Mouse (Mus musculus) lung, embryonic 16.5 days (tissue): ENCODE measurements at regions not wholly inside any gene's neighbourhood (a gene's known extent, or its start where the extent isn't known, plus 50 kb on each side); places are given as distances from the start of the nearest gene placed in this dataset.

ENCODE experiments used
- ATAC-seq: fragments of 200-750 bp; cut with Nextera tagmentation; 2 replicates; pipeline ENCODE4 v1.8.0; 2017; ENCODE audit warnings: low read depth, mild to moderate bottlenecking, moderate library complexity
- H3K27ac ChIP-seq: fragments of 300-500 bp; sonication (generic); 2 replicates; pipeline ENCODE4 v1.5.1; 2014; ENCODE audit warnings: mild to moderate bottlenecking, control low read depth, low read length
- H3K27me3 ChIP-seq: fragments of 300-500 bp; sonication (generic); 2 replicates; pipeline ENCODE4 v1.6.1; 2014; ENCODE audit warnings: low read depth, low read length, mixed read lengths; ENCODE audit not compliant: control insufficient read depth, insufficient read depth
- H3K36me3 ChIP-seq: fragments of 300-500 bp; sonication (generic); 2 replicates; pipeline ENCODE4 v1.6.1; 2014; ENCODE audit warnings: low read length; ENCODE audit not compliant: control insufficient read depth, insufficient read depth
- H3K4me1 ChIP-seq: fragments of 300-500 bp; sonication (generic); replicated peaks from 2 replicates; pipeline ENCODE4 v1.6.1; 2014; ENCODE audit warnings: low read length, mixed read lengths; ENCODE audit not compliant: control insufficient read depth, insufficient read depth
- H3K4me2 ChIP-seq: fragments of 300-500 bp; sonication (generic); 2 replicates; pipeline ENCODE4 v1.6.1; 2014; ENCODE audit warnings: low read depth, low read length, control low read depth
- H3K4me3 ChIP-seq: fragments of 300-500 bp; sonication (generic); 2 replicates; pipeline ENCODE4 v1.5.1; 2014; ENCODE audit warnings: mild to moderate bottlenecking, low read length, control low read depth
- H3K9ac ChIP-seq: fragments of 300-500 bp; sonication (generic); 2 replicates; pipeline ENCODE4 v1.6.1; 2014; ENCODE audit warnings: low read length, control low read depth
- H3K9me3 ChIP-seq: fragments of 300-500 bp; sonication (generic); 2 replicates; pipeline ENCODE4 v1.6.1; 2016; ENCODE audit warnings: low read length; ENCODE audit not compliant: control insufficient read depth
- WGBS: fragments of 180-500 bp; shearing (Covaris S2); extraction: QIAGEN DNeasy Blood & Tissue Kit; methylation state at CpG from one replicate; pipeline ENCODE4 v1.1.7; 2014; 5-methylcytosine and 5-hydroxymethylcytosine counted together

DNA sequence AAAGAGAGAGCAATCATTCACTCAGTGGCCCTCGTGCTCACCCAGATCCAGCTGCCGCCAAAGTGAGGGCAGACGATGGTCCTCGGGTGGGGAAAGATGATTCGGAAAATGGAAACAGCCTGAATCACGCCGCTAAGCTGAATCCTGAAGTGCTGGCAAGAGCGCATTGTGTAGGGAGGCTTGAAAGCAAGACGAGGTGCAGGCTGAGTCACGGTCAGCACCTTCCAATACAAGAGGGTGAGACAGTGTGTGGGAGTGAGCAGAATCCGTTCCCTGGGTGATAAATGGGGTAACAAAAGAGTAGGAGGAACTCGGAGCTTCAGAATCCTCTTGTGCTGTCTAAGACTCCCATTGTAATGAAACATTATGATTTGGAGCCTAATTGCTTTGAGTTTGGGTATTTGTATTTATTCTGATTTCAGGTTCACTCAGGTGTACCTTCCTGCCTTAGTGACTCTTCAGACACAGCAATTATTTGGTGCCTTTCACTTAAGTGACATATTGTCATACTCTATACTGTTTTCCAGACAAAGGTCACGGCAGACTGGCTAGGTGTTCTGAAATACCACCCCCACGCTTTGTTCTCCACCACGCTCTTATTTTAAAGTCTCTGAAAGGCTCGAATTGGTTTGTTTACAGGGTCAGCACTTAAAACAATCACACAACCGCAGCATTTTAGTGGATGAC, 70.0 kb downstream of the Mbip start:
- H3K4me3 ChIP-seq, result no peak overlapping the region
- H3K4me1 ChIP-seq, result no peaks in the 10 kb centered on the region
- H3K27me3 ChIP-seq, result no peaks in the 10 kb centered on the region
- H3K4me2 ChIP-seq, result peak overlapping the region; percentile 32; the same call in 1 of the 2 replicates
- no peak; the same call in 1 of the 2 replicates for ATAC-seq
- WGBS, result 24% methylated on average over 17 of the region's 17 CpGs
- H3K27ac ChIP-seq, result peak overlapping the region; percentile 93
- H3K36me3 ChIP-seq, result no peaks in the 10 kb centered on the region
- peak overlapping the region; percentile 49 for H3K9ac ChIP-seq
- no peaks in the 10 kb centered on the region for H3K9me3 ChIP-seq

DNA sequence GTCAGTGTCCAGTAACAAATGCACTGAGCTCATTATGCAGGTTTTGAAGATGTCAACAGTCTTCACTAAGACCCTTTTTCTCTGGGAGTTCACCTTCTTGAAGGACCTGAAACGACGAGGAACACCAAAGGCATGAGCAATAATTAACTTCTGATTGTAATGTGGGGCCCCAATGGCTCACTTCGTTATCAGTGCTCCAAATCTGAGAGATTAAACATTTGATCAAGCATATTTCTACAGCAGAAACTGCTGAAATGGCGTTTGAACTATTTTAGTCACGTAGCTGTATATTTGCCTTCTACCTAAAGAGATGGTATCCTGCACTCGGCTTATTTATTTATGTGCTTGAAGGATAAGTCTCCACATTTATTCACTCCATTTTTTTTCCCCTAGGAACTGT, 80.6 kb downstream of the Mbip start:
- Histone ChIP-seq H3K9me3 (no peaks in the 10 kb centered on the region), H3K9ac (no peak overlapping the region), H3K4me2 (no peak overlapping the region), H3K36me3 (no peaks in the 10 kb centered on the region), H3K27ac (peak overlapping the region; percentile 90), H3K4me3 (no peak overlapping the region), H3K27me3 (no peaks in the 10 kb centered on the region), H3K4me1 (peaks cover 3% of the 10 kb centered on the region; the same call in 1 of the 2 replicates)
- 48% methylated on average over 6 of the region's 6 CpGs for WGBS
- peak; percentile 92 for ATAC-seq

DNA sequence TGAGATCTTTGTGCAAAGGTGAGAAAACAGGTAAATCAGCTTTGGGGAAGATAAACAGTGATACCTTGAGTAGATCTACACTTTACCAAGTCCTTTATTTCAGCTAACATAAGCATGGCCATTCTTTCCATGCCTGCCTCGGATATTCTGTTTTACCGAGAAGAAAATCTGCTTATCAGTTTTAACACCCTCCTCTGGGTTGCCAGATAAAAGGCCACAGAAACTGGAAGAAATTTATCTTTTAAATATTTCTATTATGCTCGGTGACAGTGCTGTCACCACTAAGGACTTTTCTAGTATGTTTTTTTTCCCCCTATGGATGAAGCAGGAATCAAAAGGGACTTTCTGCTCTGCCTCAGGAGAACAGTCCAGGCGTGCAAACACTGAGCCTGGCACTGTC, 84.2 kb downstream of the Mbip start:
- ATAC-seq, result no peak
- H3K4me3 ChIP-seq, result no peak overlapping the region
- peak overlapping the region; percentile 28; the same call in 1 of the 2 replicates for H3K27ac ChIP-seq
- 36% methylated on average over 4 of the region's 4 CpGs for WGBS
- H3K9ac ChIP-seq, result no peak overlapping the region
- H3K4me1 ChIP-seq, result peaks cover 3% of the 10 kb centered on the region; the same call in 1 of the 2 replicates
- no peaks in the 10 kb centered on the region for H3K36me3 ChIP-seq
- no peaks in the 10 kb centered on the region for H3K9me3 ChIP-seq
- no peaks in the 10 kb centered on the region for H3K27me3 ChIP-seq
- no peak overlapping the region for H3K4me2 ChIP-seq

GRCm38 (mm10) chr12:56258401-56259050, 87.2 kb downstream of the Mbip start:
- Histone ChIP-seq H3K4me3 (no peak overlapping the region), H3K27me3 (no peaks in the 10 kb centered on the region), H3K27ac (peak overlapping the region; percentile 60), H3K36me3 (no peaks in the 10 kb centered on the region), H3K4me1 (no peaks in the 10 kb centered on the region), H3K4me2 (no peak overlapping the region), H3K9ac (no peak overlapping the region), H3K9me3 (no peaks in the 10 kb centered on the region)
- WGBS, result 65% methylated on average over 14 of the region's 14 CpGs
- no peak for ATAC-seq

DNA sequence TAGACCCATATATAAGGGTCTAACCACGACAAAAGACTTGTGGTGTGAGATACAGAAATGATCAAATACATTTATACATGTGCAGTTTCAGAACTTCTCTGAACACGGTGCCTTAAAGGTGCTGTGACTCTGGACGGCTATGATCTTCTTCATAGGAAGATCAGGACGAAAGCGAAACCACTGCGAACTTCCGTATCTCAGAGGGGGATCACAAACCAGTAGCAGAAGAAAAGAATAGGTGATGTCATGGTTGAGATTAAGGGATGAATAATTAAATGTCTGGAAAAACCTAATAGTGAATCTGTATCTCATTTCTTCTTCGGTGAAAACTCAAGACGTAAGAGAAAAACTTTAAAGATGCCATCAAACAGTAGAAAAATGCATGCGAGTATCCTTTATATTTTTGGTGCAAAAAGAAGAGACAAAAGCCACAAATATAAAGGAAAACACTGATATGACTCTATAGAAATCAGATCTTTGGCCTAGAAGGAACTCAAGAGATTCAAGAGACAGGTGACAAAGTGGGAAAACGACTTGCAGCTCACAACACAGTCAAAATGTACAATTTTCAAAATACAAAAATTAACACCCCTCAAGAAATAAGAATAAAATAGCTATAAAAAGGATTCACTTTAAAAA, 89.3 kb downstream of the Mbip start:
- no peak for ATAC-seq
- 86% methylated on average over 11 of the region's 11 CpGs for WGBS

DNA sequence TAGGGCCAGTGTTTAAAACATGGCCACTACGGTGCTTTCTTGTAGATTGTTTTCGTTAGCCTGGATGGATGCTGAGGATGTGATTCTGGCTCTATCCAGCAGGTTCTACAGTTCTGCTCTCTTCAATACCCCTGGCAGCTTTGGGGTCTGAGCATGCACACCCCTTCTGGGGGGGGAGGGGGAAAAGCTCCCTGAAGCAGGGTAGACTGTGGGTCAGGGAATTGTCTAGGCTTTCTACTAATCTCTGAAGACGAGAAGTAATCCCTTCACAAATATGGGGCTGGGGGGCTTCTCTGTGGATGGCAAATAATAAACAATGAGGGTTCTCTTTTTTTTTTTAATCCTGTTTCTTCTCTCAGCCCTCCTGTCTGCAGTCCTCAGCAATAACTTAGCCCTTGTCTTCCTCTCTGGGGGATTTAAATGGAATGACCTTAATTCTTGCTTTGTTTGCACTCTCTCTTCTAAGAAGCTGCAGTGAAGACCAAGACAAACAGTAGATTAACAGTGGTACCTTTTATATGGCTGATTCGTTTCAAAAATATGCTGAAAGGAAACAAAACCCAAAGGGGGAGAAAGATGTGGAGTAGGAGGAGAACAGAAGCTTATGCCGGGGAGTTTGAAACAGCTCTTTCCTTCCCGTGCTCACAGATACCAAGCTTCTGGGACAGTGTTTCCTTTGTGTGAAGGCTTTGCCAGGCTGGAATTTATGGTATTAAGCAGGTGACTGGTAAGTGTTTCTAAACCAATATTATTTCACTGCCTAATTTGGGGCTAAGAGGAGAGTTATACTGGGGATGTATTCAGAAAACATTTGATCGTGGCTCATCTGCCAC, 92.9 kb downstream of the Mbip start:
- Histone ChIP-seq H3K36me3 (no peaks in the 10 kb centered on the region), H3K27me3 (no peaks in the 10 kb centered on the region), H3K4me1 (no peaks in the 10 kb centered on the region), H3K4me2 (peak overlapping the region; percentile 50), H3K9ac (peak overlapping the region; percentile 67), H3K9me3 (no peaks in the 10 kb centered on the region), H3K4me3 (peak overlapping the region; percentile 43), H3K27ac (peak overlapping the region; percentile 97)
- 44% methylated on average over 7 of the region's 7 CpGs for WGBS
- peak; percentile 73 for ATAC-seq

More for the DNA sequence above, 89.3 kb downstream of the Mbip start:
- no peaks in the 10 kb centered on the region for H3K36me3 ChIP-seq
- no peak overlapping the region for H3K9ac ChIP-seq
- H3K27ac ChIP-seq, result peak overlapping the region; percentile 97; the same call in 1 of the 2 replicates
- 0 out of 2 replicates have a peak overlapping the region, but pooled peaks have one; percentile 50 for H3K4me2 ChIP-seq
- no peaks in the 10 kb centered on the region for H3K9me3 ChIP-seq
- no peak overlapping the region; the same call in 1 of the 2 replicates for H3K4me3 ChIP-seq
- H3K27me3 ChIP-seq, result no peaks in the 10 kb centered on the region
- H3K4me1 ChIP-seq, result no peaks in the 10 kb centered on the region

- ATAC-seq, result no peak
- WGBS, result 13% methylated on average over 3 of the region's 3 CpGs
- no peak overlapping the region for H3K4me2 ChIP-seq
- H3K4me1 ChIP-seq, result no peaks in the 10 kb centered on the region
- peak overlapping the region; percentile 47 for H3K27ac ChIP-seq
- H3K9me3 ChIP-seq, result no peaks in the 10 kb centered on the region
- no peaks in the 10 kb centered on the region for H3K36me3 ChIP-seq
- no peak overlapping the region for H3K9ac ChIP-seq
- no peak overlapping the region for H3K4me3 ChIP-seq
- H3K27me3 ChIP-seq, result no peaks in the 10 kb centered on the region
These were observed 95.4 kb downstream of the Mbip start for GRCm38 (mm10) chr12:56250262-56250661.

- 86% methylated on average over 7 of the region's 7 CpGs for WGBS
These were observed 99.3 kb downstream of the Mbip start for GRCm38 (mm10) chr12:56246406-56246805.

More at GRCm38 (mm10) chr12:56246406-56246805, 99.3 kb downstream of the Mbip start:
- no peak overlapping the region for H3K27ac ChIP-seq
- H3K4me2 ChIP-seq, result no peak overlapping the region
- no peak overlapping the region for H3K4me3 ChIP-seq
- H3K36me3 ChIP-seq, result no peaks in the 10 kb centered on the region
- no peaks in the 10 kb centered on the region for H3K4me1 ChIP-seq
- no peak overlapping the region for H3K9ac ChIP-seq
- no peak for ATAC-seq
- H3K9me3 ChIP-seq, result no peaks in the 10 kb centered on the region
- H3K27me3 ChIP-seq, result no peaks in the 10 kb centered on the region
